Mouse (Mus musculus): Measurements from ENCODE around the gene Dbr1.
"Not testable (repeated sequence)": the region's sequence is repeated elsewhere in the genome, so short reads cannot be mapped to it uniquely, and the experiment has no call there.

Dbr1 gene

DNA sequence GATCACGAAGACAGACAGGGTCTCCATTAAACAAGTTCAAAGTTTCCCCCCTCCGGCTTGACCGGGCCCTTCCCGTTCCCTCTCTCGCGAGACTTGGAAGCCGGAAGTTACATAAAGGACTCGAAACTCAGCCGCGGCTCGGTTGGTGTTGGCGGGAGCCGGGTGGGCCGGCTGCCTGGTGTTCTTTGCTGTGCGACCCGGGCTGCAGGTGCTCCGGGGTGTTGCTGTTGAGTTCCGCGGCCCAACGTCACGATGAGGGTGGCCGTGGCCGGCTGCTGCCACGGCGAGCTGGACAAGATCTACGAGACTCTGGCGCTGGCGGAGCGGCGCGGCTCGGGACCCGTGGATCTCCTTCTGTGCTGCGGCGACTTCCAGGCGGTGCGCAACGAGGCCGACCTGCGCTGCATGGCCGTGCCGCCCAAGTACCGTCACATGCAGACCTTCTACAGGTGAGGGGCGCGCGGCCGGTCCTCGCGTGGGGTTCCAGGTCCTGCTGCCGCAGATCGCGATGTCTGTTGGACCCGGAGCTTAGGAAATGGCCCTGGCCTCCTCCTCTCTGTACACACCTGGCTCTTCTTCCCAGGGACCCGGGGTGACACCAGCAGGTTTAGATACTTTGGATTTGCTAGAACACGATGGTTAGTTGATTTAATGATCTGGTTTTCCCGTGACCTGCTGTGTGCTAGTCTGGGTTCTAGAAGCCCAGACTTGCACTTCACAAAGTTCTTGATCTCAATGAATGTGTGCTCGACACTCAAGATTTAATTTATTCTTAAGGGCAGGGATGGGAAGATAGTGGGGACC lies at the start of gene Dbr1:
Gene Dbr1 (plus strand): TSS at position 123 of the 804 bp plus-strand sequence.
- peak; percentile 84 for DNase-seq (ENCODE audit: low read depth, low spot score)

DNA sequence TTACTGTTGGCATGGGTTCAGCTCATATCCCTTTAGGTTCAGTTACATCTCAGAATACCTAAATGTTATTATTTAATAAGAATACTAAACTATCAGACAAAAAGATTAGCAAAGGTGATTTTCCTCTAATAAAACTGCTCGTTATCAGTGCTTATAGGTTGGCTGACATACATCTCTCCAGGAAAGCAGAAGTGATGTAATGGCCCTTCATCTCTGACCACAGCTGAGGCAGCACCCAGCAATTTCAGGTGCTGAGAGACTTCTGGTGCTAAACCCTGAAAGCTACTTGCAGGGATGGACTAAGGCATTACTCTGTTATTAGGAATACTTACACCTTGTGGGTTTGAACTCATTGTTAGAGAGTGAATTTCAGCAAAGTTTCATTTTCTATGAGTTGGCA lies 43.7 kb upstream of the Dbr1 start:
- DNase-seq (ENCODE audit: low read depth, low spot score) = no peak

DNA sequence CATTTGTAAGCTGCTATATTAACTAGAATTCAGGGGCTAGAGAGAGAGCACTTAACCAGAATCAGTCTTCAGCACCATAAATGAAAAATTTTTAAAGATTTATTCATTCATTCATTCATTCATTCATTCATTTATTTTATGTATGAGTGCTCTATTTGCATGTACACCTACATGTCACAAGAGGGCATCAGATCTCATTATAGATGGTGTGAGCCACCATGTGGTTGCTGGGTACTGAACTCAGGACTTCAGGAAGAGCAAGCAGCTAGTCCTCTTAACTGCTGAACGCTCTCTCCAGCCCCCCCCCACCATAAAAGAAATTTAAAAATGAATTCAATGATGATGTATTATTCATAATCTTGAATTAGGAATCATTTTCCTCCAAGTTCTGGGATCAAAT lies 29.3 kb upstream of the Dbr1 start:
- DNase-seq (ENCODE audit: low read depth, low spot score) = no peak

DNA sequence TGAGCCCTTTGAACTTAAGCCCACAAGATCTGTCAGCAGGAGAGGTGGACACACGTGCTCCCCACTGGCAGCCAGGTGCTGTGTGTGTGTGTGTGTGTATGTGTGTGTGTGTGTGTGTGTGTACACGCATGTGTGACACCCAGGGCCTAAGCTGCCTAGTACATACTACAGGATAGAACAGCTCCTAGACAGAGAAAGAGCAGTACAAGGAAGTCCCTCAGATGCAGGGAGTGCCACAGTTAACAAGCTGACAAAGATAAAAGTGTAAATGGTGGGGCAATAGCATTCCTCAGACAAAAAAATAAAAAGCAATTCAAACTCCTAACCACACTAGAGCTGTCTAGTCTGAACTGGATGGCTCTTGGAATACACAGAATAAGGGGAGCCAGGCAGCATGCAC lies 23.5 kb upstream of the Dbr1 start:
- DNase-seq (ENCODE audit: low read depth, low spot score) = no peak

DNA sequence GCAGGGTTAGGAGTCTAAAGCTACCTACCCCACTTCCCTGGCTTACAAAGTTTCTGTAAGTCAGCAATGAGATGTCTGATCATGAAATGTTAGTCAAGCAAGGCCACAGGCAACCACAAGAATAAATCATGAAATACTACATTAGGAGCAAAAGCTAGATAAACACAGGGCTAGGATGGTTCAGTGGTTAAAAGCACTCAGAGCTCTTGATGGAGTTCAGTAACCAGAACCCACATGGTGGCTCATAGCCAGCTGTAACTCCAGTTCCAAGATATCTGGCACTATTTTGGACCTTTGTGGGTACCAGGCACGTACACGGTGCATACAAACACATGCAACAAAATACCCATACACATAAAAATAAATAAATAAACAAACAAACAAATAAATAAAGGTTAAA lies 22.6 kb upstream of the Dbr1 start:
- no peak for DNase-seq (ENCODE audit: low read depth, low spot score)

DNA sequence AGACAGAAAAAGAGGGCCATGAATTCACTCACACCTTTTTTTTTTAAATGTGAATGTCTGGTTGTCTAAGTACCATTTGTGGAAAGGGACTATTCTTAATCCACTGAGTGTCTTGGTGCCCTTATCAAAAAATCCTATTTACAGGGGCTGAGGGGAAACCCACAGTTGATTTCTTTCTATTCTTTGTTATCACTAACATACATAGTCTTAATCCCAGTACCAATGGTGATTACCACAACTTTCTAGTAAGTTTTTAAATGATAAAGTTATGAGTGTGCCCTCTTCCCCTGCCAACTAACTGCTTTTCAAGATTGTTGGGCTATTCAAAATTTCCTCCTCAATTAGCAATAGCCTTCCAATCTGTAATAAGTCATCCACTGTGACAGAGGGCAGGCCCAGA lies 21.5 kb upstream of the Dbr1 start:
- DNase-seq (ENCODE audit: low read depth, low spot score) = no peak

DNA sequence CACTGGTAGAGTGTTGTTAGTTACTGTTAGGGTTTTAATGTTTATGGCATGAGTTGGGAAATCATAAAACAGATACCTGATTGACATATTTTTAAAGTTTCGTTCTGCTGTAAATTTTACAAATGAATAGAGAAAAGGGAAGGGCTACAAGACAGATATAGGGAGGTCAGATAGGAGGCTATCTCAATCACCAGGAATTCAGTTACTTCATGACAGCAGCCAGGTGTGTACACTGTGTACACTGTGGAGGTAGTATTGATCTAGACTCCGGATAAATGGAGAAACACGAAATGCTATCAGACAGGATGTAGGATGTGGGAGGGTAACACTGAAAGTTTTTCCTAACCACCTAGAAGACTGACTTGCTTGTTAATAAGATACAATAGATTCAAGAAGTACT lies 20.3 kb upstream of the Dbr1 start:
- DNase-seq (ENCODE audit: low read depth, low spot score) = no peak

DNA sequence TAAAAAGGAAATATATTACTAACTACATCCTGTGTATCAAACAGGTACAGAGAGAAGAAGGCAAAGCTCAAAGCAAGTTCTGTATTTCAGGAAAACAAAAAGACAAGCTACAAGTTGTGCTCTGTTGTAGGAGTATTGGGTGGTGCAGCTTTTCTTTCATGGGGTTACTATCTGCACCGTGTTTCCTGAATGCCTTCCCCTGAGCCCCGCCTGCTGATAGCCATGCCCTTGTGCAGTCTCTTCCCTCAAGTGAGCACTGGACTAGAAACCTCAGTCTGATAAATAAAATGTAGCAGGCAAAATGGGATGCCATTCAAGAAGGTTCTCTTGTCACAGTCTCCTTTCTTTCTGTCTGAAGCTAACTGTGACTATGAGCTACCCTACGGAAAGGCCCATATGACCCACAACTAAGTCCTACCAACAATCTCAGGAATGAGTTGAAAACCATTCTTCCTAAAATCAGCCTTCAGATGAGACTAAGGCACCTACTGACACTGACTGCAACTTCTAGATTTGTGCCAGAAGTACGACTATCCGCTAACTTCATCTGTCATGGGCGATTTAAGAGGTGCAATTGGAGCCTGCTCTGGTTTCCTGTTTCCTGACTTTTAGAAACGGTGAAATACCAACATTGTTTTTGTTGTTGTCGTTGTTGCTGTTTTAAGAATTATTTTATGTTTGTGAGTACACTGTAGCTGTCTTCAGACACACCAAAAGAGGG lies 17.9 kb upstream of the Dbr1 start:
- no peak for DNase-seq (ENCODE audit: low read depth, low spot score)

DNA sequence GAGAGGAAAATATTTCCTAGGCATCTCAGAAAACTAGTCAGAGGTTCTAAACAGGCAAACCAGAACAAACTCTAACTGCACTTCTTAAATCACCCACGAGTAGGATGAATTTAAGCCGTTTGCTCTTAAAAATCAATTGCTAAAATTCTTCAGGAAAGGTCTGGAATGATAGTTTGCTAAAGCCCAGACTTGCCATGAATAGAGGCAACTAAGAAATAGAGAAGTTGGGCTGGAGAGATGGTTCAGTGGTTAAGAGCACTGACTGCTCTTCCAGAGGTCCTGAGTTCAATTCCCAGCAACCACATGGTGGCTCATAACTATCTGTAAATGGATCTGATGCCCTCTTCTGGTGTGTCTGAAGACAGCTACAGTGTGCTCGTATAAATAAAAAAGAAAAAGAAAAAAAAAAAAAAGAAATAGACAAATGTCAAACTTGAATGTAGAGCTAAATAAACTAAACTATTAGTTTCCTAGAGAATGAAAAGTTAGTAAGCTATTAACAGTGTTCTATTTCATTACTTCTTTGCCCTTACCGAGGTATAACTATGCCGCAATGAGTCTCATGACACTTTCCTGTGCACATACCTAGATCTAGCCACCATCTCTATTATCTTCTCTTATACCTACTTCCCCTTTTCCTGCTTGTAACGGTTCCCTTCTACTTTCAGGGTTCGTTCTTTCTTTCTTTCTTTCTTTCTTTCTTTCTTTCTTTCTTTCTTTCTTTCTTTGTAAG lies 16.6 kb upstream of the Dbr1 start:
- no peak for DNase-seq (ENCODE audit: low read depth, low spot score)

DNA sequence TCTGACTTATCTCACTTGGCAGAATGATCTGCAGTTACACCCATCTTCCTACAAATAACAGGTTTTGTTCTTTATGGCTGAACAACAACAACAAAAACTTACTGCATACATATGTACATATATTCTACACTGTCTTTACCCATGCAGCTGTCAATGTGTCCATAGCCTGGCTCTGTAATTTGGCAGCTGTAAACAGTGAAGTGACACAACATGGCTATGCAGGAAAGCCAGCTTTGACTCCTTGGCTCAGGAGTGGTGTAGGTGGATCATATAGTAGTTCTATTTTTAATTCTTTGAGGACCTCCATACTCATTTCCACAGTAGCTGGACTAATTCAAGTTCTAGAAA lies 16.1 kb upstream of the Dbr1 start:
- DNase-seq (ENCODE audit: low read depth, low spot score) = no peak

DNA sequence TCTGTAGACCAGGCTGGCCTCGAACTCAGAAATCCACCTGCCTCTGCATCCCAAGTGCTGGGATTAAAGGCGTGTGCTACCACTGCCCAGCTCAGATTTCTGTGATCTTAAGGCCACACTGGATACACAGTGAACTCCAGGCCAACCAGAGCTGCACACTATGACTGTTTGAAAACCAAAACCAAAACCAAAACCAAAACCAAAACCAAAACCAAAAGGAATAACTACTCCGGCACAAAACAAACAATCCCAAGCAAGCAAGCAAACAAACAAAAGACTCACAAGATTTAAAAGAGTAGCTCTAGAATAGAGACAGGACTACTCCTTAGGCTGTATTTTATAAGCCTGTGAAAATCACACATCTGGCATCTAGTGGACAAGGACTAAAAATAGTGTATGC lies 15.2 kb upstream of the Dbr1 start:
- no peak for DNase-seq (ENCODE audit: low read depth, low spot score)

DNA sequence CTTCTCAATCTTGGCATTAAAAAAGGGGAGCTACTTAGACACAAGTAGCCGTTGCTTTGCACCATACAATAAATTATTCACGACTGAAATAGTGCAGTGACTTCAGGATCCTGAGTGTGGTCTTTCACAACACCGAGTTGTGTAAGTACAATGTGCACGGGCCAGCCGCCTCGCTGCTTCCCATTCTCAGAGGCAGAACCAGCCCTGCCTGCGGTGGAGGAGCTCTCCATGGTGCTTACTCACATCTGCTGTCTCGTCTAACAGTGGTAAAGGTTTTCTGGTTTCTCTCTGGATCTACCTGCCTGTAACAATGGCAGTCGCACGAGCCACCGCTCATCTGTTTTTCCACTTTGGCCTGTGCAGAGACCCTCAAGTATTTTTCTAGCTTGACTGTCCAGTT lies 11.9 kb upstream of the Dbr1 start:
- no peak for DNase-seq (ENCODE audit: low read depth, low spot score)

DNA sequence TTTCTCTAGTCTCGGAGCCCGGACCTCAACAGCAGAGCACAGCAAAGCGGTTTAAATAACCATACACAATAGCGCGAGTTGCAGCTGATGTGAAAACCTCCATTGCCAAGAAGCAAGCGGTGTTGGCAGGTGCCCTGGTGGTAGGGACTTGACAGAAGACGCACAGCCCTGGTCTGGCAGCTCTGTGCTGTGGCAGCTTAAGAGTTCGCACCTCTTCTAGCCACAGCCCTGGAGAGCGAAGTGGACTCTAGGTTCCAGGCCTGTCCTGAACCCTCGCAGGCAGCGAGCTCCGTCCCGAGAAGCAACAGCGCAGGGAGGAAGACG lies 7.6 kb upstream of the Dbr1 start:
- no peak for DNase-seq (ENCODE audit: low read depth, low spot score)

DNA sequence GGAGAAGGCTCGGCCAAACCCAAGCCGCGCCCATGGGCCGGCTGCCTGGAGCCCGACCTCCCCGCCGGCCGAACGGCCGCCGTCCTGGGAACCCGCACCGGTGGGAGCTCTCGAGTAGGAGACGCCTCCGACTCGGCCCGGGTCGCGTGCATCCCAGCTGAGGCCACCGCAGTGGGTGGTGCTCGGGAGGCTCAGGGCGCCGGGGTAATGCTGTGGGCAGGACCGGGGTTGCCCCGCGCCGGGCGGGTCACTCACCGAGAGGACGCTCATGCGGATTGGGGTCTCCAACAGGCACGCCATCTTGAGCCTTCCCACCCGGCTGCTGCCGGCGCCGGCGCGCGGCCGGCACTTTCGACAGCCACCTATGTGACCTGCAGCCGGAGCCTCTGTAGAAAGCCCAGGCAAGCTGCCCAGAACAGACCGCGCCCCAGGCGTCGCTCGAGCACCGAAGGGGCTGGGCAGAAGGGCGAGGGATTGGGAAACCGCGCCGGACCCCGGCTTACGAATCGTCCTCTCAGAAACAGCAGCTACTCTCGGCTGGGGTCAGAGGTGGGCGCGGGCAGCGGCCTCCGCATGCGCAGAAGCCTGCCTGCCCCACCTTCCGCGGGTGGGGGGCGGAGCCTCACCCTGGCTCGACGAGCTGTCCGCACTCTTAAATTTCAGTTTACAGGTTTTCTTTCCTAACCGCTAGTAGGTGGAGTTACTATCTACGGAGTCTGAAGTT lies 7.1 kb upstream of the Dbr1 start, which contains the start of gene Armc8:
Gene Armc8 (minus strand): TSS at position 553 of the 724 bp plus-strand sequence.
- DNase-seq (ENCODE audit: low read depth, low spot score) = peak; percentile 70

DNA sequence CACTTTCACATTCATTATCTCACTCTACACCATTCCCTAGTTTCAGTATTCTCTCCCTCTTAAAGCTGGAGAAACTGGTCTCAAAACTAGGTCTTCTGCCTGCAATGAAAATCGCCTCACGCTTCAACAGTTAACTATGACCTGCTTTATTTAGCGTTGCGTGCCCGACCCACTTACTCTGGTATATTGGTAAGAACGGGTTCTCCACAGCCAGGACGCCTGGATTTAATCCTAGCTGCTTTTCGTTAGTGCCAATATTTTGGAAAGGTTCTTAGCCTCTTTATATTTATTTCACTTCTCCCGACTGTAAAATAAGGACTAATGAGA lies 6.6 kb upstream of the Dbr1 start:
- DNase-seq (ENCODE audit: low read depth, low spot score) = no peak

DNA sequence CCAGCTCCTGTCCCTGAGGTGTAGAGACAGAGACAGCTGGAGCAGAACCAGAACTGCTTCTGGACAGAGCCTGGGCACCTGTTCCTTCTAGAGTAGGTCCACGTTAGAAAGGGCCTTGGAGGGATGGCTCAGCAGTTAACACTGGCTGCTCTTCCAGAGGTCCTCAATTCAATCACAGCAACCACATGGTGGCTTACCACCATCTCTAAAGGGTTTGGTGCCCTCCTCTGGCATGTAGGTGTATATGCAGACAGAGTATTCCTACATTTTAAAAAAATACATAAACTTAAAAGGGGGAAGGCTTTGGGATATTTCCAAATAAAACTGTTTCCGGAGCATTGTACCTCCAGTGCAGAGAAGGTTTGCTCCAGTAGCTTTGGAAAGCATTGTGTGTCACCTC lies 5.1 kb downstream of the Dbr1 start:
- DNase-seq (ENCODE audit: low read depth, low spot score) = no peak

DNA sequence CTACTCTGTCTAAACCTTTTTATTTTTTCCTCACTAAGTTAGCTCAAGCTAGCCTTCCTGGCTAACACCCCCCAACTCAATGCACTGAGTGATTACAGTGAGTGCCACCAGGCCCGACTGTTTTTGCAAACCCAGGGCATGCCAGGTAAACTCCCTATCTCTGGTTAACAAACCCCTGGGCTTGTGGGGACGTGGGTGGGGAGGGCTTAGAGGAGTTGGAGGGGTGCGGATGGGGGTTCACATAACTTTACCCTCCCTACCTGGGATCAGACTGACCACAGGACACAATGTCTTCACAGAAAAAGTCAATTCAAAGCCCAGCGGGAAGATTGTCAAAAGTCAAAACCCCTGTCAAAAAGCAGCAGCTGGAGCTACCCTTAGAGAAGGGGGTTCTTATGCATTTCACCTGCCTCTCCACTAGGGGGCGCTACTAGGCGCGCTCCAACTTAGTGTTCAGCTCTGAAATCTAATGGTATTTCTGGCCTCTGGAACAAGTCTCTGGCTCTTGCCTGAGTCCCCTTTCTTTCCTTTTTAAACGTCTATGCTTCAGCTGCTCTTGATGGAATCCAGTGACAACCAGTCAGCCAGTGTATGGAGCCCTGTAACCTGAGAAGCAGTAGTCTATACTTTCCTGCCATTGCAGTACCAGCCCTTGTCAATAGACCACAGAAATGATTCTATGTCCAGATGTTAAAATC lies 12.1 kb downstream of the Dbr1 start:
- DNase-seq (ENCODE audit: low read depth, low spot score) = peak; percentile 33

DNA sequence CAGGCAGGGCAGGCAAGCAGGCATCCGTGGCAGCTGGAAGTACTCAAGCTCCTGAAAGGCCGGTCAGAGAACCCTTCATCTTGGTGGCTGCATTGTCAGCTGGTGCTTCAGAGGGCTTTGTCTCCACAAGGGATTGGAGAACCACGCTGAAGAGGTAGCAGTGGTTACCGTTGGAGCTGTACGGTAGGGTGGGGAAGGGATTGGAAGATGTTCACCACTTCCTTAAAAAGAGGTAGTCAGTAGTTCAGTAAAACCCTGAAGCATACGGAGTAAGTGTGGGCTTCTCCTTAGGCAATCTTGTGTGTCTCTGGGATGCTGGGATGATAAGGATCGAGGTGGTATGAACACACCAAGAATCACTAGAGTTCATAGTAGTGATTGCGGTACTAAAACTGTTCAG lies 15.5 kb downstream of the Dbr1 start:
- DNase-seq (ENCODE audit: low read depth, low spot score) = no peak

DNA sequence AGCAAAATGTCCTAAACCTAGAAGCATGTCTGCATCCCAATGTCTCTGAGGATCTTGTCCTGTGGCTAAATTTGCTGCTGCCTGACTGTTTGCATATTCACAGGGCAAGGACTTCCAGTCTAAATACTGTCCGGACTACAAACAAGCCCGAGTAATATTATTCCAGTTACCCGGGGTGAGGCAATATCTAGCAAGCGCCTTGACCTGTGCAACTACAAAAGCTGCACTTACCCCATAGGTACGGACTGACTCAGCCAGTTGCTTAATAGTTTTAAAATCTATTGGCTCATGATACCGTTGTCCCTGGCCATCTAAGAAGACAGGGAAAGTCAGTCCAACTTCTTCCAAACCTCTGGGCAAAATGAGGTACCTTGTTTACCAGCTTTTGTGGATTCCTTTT lies 23.5 kb downstream of the Dbr1 start:
- DNase-seq (ENCODE audit: low read depth, low spot score) = not testable (repeated sequence)

DNA sequence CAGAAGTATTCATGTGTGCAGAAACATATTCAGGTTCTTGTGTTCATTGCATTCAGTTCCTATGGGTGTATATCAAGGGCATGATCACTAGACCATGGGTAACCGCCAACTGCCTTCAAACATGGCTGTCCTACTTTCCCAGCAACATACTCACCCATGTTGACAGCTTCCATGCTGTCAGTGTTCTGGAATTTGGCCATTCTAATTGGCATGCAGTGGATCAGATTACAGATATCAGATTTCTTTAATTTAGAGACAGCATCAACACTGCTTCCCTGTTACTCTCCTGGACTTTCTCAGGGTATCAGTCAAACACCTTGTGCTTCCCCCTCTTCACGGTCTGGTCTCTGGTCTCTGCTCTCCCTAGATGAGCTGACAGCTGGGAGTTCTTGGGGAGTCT lies 28.0 kb downstream of the Dbr1 start:
- no peak for DNase-seq (ENCODE audit: low read depth, low spot score)

DNA sequence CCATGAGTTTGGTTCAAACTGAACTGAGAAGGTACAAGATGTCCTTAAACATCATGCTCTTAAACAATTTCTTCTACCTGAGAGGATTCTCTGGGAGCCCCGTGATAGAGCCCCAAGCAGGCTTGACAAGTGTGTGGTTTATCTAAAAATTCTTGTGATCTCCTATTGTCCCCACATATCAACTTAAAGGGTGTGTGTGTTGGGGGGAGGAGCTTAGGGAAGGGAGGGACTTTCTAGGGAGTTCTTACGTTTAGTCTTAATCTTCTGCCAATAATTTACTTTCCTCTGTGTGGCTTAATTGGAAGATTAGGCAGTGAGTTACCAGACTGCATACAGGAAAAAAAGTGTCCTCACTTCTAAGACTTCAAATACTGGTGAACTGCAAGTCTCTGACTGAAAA lies 36.6 kb downstream of the Dbr1 start, which contains the start of gene A4gnt:
Gene A4gnt (plus strand): TSS at position 301 of the 400 bp plus-strand sequence.
- DNase-seq (ENCODE audit: low read depth, low spot score) = no peak

DNA sequence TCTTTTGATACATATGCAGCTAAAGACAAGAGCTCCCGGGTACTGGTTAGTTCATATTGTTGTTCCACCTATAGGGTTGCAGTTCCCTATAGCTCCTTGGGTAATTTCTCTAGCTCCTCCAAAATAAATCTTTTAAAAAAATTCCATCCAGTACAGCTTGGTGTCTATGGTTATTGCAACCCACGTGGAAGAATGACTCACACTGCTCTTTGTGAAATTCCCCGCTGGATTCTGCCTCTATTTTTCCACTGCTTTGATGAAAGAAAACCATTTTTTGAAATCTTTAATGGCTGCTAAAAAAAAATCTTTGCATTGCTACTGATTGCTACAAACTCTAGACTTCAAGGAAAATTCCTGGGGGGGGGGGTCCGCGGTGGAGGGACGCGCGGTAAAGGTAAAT lies 44.1 kb downstream of the Dbr1 start:
- no peak for DNase-seq (ENCODE audit: low read depth, low spot score)
